Mouse (Mus musculus): Measurements from ENCODE around the gene Olfr1342. TPM values are rescaled to one million over a fixed set of nuclear protein-coding genes. Genes with fewer than 3 reads are reported as not detected.

Olfr1342 gene
- polyA plus RNA-seq, 1 experiment from 2014 or later = 0.91 TPM

GRCm38 (mm10) chr4:118645234-118645633 is 47.3 kb downstream of the Olfr1342 start:
- Histone ChIP-seq H3K27ac (ENCODE audit: low read length) (no peak overlapping the region), H3K27me3 (replicated peaks; ENCODE audit: insufficient read depth, low read length) (no peaks in the 10 kb centered on the region)
- ATAC-seq = no peak

GRCm38 (mm10) chr4:118642346-118643190 is 50.0 kb downstream of the Olfr1342 start:
- no peak overlapping the region for H3K4me3 ChIP-seq (ENCODE audit: low read depth, low read length)
- no peak overlapping the region for H3K27ac ChIP-seq (ENCODE audit: low read length)
- no peaks in the 10 kb centered on the region for H3K27me3 ChIP-seq (replicated peaks; ENCODE audit: insufficient read depth, low read length)
- no peak overlapping the region for H3K9ac ChIP-seq (replicated peaks; ENCODE audit: low read depth)
- H3K9me3 ChIP-seq (ENCODE audit: low read length) = no peaks in the 10 kb centered on the region
- TF ChIP-seq EP300 (IDR thresholded peaks at IDR 0.05) (no peak), CTCF (IDR thresholded peaks at IDR 0.05) (no peak)
- WGBS = 33% methylated on average over 20 of the region's 20 CpGs
- DNase-seq (ENCODE audit: low spot score) (peak; percentile 55), ATAC-seq (no peak)
- no peak overlapping the region for H3K4me2 ChIP-seq (replicated peaks; ENCODE audit: low read depth, low read length)
- no peaks in the 10 kb centered on the region for H3K36me3 ChIP-seq (ENCODE audit: insufficient read depth, low read length)
- no peaks in the 10 kb centered on the region for H3K4me1 ChIP-seq (ENCODE audit: insufficient read depth, low read depth, low read length)

More at GRCm38 (mm10) chr4:118645234-118645633, 47.3 kb downstream of the Olfr1342 start:
- 6% methylated on average over 2 of the region's 2 CpGs for WGBS
- no peak overlapping the region for H3K9ac ChIP-seq (replicated peaks; ENCODE audit: low read depth)
- no peak overlapping the region for H3K4me2 ChIP-seq (replicated peaks; ENCODE audit: low read depth, low read length)
- no peaks in the 10 kb centered on the region for H3K9me3 ChIP-seq (ENCODE audit: low read length)
- DNase-seq (ENCODE audit: low spot score) = peak; percentile 22
- H3K4me3 ChIP-seq (ENCODE audit: low read depth, low read length) = no peak overlapping the region
- no peaks in the 10 kb centered on the region for H3K4me1 ChIP-seq (ENCODE audit: insufficient read depth, low read depth, low read length)
- TF ChIP-seq EP300 (IDR thresholded peaks at IDR 0.05) (no peak), CTCF (IDR thresholded peaks at IDR 0.05) (peak; percentile 84)
- H3K36me3 ChIP-seq (ENCODE audit: insufficient read depth, low read length) = no peaks in the 10 kb centered on the region

Other genes starting within 250 kb of the Olfr1342 start
- 1.1 TPM in 2 replicates for gene Mpl, start 235.2 kb downstream of the Olfr1342 start, polyA plus RNA-seq (2015; fragmentation: Nextera tagmentation; extraction: Ambion mirVana)
- 108 and 119 TPM in 2 replicates for gene Tie1, start 202.7 kb downstream of the Olfr1342 start, polyA plus RNA-seq (2015; fragmentation: Nextera tagmentation; extraction: Ambion mirVana)
- 23.1 and 23.2 TPM in 2 replicates for gene 2610528J11Rik, start 165.8 kb downstream of the Olfr1342 start, polyA plus RNA-seq (2015; fragmentation: Nextera tagmentation; extraction: Ambion mirVana)
- 16.7 and 17.4 TPM in 2 replicates for gene Tmem125, start 148.7 kb downstream of the Olfr1342 start, polyA plus RNA-seq (2015; fragmentation: Nextera tagmentation; extraction: Ambion mirVana)
- gene Cfap57, start 72.0 kb downstream of the Olfr1342 start, polyA plus RNA-seq (2015; fragmentation: Nextera tagmentation; extraction: Ambion mirVana) = 1.7 and 2.1 TPM in 2 replicates
- 85.5 and 87.8 TPM in 2 replicates for gene Ebna1bp2, start 72.0 kb downstream of the Olfr1342 start, polyA plus RNA-seq (2015; fragmentation: Nextera tagmentation; extraction: Ambion mirVana)
- not detected in 2 replicates for gene Olfr62, start 33.8 kb downstream of the Olfr1342 start, polyA plus RNA-seq (2015; fragmentation: Nextera tagmentation; extraction: Ambion mirVana)
- gene Olfr1341, start 10.8 kb upstream of the Olfr1342 start, polyA plus RNA-seq (2015; fragmentation: Nextera tagmentation; extraction: Ambion mirVana) = not detected in 2 replicates
- not detected in 2 replicates for gene Olfr1340, start 27.4 kb upstream of the Olfr1342 start, polyA plus RNA-seq (2015; fragmentation: Nextera tagmentation; extraction: Ambion mirVana)
- gene Olfr1339, start 39.4 kb upstream of the Olfr1342 start, polyA plus RNA-seq (2015; fragmentation: Nextera tagmentation; extraction: Ambion mirVana) = not detected in 2 replicates
- not detected in 2 replicates for gene Olfr1338, start 66.0 kb upstream of the Olfr1342 start, polyA plus RNA-seq (2015; fragmentation: Nextera tagmentation; extraction: Ambion mirVana)
- gene Olfr1337, start 89.8 kb upstream of the Olfr1342 start, polyA plus RNA-seq (2015; fragmentation: Nextera tagmentation; extraction: Ambion mirVana) = not detected in 2 replicates
- gene Olfr1335, start 117.2 kb upstream of the Olfr1342 start, polyA plus RNA-seq (2015; fragmentation: Nextera tagmentation; extraction: Ambion mirVana) = not detected in 2 replicates
- not detected in 2 replicates for gene Olfr1333, start 143.5 kb upstream of the Olfr1342 start, polyA plus RNA-seq (2015; fragmentation: Nextera tagmentation; extraction: Ambion mirVana)
- gene Olfr1331, start 171.9 kb upstream of the Olfr1342 start, polyA plus RNA-seq (2015; fragmentation: Nextera tagmentation; extraction: Ambion mirVana) = not detected in 2 replicates
- gene Olfr1330, start 195.8 kb upstream of the Olfr1342 start, polyA plus RNA-seq (2015; fragmentation: Nextera tagmentation; extraction: Ambion mirVana) = 0.05 TPM in 1 of 2 replicates, not detected in the other
- gene Olfr1329, start 224.7 kb upstream of the Olfr1342 start, polyA plus RNA-seq (2015; fragmentation: Nextera tagmentation; extraction: Ambion mirVana) = not detected in 2 replicates
- gene Olfr1328, start 245.9 kb upstream of the Olfr1342 start, polyA plus RNA-seq (2015; fragmentation: Nextera tagmentation; extraction: Ambion mirVana) = not detected in 2 replicates